Mouse (Mus musculus) natural killer cell, adult 2 months (primary cell): Measurements from ENCODE around the gene Ank3.

Experiments used
- DNase-seq, 2 experiments: peaks; one replicate each; pipeline ENCODE4 v3.0.0; 2022; ENCODE audit warnings: low spot score in 2 of 2

Ank3 gene

DNA sequence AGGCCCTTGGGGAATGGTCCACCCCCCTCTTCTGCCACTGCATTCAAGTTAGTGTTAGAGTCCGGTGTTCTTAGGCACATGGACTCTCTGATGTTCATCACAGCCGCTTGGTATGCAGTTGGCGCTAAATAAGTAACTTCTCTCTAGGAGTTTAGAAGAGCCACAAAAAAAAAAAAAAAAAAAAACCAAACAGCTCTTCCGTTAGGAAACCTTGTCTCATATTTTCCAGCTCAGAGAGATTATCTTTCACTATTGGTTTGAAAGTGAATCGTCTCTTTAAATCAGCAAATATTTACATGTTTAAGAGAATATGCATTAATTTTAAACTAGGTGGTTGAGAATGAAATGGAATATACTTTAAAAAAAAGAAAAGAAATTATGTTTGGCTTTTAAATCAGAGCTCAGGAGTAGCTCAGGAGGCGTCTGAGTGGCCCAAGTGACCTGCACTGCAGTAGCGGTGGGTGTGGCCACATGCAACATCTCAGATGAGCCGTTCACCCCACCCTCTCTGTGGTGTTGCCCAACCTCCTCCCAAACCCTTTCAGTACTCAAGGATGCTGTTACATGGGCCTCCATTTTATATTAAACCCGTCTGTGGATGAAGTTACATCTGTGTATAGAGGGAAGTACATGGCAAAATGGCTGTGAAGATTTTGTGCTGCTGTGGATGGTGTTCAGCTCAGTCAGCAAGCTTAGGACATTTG lies 138.0 kb downstream of the Ank3 start:
- DNase-seq: no peak

DNA sequence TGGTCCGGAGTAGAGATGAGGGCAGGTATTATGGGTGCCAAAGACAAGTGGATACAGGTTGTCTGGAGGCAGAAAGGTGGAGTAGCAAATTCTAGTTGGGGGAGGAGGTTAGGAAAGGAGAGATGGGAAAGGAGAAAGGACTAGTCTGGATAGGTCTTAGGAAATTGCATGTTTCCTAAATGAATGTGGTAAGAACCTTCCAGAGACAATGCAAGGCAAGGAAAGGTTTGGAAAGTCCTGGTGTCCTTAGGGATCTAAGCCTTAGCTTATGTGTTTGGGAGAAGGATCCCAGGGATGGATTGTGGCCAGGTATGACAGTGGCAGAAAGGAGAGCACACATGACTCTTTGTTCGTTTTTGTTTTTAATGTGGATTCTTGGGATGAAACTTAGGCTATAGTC lies 139.7 kb downstream of the Ank3 start:
- no peak for DNase-seq

DNA sequence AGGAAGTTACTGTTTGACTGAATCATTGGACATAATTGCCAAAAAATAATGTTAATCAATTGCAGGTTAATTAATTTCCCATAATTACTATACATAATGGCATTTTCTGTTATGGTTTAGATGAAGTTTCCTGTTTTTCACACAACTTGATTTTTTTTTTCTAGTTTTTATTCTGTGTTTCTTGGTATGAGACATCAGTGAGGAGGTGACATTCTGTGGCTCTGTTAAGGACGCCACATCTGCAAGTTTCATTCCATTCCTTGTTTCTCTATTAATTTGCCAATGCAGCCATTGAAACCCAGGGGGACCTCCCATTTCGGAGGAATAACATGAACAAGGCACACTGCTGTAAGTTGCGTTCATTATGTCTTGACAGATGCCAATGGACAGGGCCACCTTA lies 143.9 kb downstream of the Ank3 start:
- no peak for DNase-seq

GRCm38 (mm10) chr10:69543876-69544620 lies 145.5 kb downstream of the Ank3 start:
- no peak for DNase-seq

GRCm38 (mm10) chr10:69544653-69545052 lies 146.1 kb downstream of the Ank3 start:
- no peak for DNase-seq

DNA sequence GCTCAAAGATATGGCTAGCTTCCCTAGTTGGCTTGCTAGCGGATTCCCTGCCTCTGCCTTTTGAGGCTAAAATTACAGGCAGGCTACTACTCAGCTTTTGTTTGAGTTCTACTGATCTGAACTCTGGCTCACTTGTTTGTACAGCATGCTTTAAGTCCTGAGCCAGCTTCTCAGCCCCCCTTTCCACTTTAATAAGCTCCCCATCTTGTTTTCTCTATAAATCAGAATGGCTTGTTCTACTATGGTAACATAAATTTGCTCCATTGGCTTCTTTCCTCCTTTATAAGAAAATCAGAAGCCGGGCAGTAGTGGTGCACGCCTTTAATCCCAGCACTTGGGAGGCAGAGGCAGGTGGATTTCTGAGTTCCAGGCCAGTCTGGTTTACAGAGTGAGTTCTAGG lies 147.4 kb downstream of the Ank3 start:
- DNase-seq: no peak

- DNase-seq: no peak
Observed at GRCm38 (mm10) chr10:69546643-69547042, 148.1 kb downstream of the Ank3 start.

- no peak for DNase-seq
Observed at GRCm38 (mm10) chr10:69548771-69549170, 150.2 kb downstream of the Ank3 start.

GRCm38 (mm10) chr10:69549221-69549620 lies 150.6 kb downstream of the Ank3 start:
- no peak for DNase-seq

- no peak for DNase-seq
Observed at GRCm38 (mm10) chr10:69550824-69551223, 152.3 kb downstream of the Ank3 start.

DNA sequence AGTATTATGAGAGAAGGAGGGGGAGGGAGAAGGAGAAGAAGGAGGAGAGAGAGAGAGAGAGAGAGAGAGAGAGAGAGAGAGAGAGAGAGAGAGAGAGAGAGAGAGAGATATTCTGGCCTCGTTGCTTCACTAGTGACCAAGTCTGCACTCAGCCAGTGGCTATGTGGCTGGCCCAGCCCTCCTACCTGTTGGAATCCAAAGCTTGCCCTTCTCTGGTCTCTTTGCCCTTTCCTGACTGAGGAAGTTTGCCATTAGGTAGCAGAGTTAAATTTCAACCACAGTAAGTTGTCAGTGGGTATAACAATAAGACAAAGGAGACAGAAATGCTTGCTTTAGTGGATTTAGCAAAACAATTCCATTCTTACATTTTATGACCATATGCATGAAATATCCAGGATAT lies 154.5 kb downstream of the Ank3 start:
- no peak for DNase-seq

GRCm38 (mm10) chr10:69555592-69555991 lies 157.0 kb downstream of the Ank3 start:
- no peak for DNase-seq

DNA sequence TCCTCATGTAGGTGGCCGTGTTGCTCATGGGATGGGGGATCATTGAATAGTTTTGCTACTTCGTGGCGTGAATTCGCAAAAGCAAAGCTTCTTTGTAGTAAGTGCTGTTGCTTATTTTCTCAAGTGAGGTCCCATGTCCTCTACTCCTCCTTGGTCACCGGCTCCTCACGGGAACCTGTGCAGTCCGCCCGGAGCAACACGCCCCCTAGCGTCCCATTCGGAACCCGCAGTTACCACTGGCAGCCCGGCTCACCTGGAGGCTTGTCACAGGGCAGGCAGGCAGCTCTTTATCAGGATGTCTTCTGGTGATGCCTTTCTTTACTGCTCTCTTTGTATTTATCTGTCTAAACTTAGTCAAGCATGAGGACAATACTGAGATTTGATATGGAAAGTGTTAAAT lies 157.7 kb downstream of the Ank3 start:
- DNase-seq: no peak

DNA sequence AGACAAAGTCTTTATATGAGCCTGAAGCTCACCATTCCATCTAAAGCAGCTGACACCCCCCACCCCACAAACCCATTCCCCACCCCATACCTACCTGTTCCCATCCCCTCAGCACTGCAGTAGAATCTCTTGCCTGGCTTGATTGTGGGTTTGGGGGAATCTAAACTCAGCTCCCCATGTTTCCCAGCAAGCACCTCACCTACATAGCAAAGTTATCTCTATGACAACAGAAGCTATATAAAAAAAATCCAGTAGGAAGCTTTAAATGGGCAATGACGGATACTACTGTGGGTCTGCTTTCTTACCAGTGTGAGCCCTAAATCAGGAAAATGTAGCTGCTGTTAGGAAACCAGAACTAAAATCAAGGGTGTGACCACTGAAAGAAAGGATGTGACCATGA lies 161.7 kb downstream of the Ank3 start:
- DNase-seq: no peak

- no peak for DNase-seq
Observed at GRCm38 (mm10) chr10:69562931-69563330, 164.4 kb downstream of the Ank3 start.

DNA sequence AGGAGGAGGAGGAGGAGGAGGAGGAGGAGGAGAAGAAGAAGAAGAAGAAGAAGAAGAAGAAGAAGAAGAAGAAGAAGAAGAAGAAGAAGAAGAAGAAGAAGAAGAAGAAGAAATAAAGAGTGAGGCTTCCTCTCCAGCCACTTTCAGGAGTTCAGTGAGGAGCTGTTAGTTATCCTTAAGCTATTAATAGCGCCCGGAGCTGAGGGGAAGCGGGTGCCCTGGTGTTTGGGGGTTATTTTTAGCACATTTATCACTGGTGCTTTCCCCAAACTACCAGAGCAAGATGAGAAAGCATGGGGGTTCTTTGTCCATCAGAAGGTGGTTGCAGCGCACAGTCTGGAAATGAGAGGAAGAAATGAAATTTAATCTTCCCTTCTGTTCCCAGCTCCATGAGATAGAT lies 166.5 kb downstream of the Ank3 start:
- DNase-seq: no peak

GRCm38 (mm10) chr10:69568976-69569375 lies 170.4 kb downstream of the Ank3 start:
- DNase-seq: no peak

DNA sequence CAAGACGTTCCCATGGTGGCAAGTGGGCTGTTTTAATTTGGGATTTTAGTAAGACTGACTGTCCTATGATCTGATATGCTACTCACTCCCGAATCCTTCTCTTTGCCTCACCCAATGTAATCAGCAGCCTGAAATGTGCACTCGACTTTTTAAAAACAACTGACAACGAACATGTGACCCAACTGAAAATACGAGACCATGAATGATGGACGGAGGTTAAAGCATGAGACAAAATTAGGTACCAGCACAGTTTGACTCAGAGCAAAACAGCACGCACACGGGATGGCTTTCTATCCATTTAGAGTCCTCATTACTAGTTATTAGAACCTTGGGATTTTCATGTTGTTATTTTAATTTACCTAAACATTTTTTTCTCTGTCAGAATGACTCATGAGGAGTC lies 171.2 kb downstream of the Ank3 start:
- DNase-seq: no peak

DNA sequence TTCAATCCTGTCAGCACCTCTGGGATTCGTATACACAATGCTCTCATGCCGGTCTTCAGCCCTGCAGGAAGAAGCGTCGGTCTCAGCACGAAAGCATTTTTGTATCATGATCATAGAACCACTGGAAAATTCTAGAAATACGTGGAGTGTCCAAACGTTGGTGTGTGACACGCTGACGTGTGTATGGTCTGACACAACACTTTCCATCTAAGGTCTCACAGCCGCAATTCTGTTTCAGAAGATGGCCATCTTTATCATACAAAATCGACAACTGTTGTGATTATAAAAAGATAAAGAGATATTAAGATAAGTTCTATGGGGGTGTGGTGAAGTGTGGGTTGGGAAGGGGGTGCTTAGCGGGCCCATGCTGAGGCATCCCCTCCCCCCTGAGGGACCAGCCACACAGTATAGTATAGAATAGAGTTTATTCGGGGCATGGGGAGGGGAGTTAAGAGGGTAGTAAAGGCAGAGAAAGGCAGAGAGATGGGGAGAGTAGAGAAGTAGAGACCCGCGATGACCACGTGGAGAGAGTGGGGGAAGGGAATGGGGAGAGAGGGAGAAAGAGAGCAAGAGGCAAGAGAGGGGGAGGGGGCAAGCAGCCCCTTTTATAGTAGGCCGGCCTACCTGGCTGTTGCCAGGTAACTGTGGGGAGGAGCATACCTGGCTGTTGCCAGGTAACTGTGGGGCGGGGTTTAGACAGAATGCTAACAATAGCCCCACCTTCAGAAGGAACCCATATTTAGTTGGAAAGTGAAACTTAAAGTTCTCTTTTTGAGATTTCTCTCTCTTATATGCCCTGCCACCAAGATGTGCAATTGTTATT lies 172.1 kb downstream of the Ank3 start:
- DNase-seq: peak in 1 of 2 experiments; percentile 1

DNA sequence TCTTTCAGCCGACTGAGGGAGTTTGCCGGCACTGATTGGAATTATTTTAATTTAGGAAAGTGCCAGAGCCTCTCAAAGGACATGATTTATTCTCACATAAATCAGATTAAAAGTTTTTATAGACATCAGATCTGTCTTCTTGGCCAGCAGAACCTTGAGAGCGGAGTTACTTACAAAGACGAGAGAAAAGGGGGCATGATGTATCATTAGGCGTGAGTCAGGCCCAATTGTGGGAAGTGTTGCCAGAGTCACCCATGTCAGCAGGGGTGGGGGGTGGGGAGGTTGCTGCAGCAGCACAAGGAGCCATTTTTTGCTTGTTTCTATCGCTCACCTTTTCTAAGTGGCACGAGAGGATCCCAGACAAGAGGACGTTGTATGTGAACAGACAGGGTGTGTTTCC lies 172.8 kb downstream of the Ank3 start:
- DNase-seq: no peak

GRCm38 (mm10) chr10:69571972-69572371 lies 173.4 kb downstream of the Ank3 start:
- no peak for DNase-seq

DNA sequence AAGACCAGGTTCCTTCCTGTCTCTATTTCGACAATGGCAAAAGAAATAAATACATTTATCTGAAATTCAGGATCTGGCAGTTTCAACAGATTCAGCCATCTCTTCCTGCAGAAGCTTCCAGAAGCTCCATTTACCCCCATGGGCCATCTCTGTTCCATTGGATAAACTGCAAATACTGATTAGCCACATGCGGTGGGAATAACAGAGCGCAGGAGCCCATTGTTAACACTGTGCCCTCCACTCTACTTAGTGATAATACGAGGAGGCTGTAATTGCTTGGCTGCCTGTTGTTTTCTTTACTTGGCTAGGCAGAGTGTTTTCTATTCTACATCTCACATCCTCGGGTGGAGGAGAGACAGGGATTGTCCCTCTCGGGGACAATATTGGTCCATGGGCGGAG lies 174.5 kb downstream of the Ank3 start:
- no peak for DNase-seq

GRCm38 (mm10) chr10:69573746-69574145 lies 175.2 kb downstream of the Ank3 start:
- no peak for DNase-seq
